Mouse (Mus musculus): ENCODE measurements around the gene Fam124a. TPM values are rescaled to one million over a fixed set of nuclear protein-coding genes. Genes with fewer than 3 reads are reported as not detected.

Gene Fam124a
- polyA plus RNA-seq, 1 experiment from 2014 or later, result 55.3 TPM

DNA sequence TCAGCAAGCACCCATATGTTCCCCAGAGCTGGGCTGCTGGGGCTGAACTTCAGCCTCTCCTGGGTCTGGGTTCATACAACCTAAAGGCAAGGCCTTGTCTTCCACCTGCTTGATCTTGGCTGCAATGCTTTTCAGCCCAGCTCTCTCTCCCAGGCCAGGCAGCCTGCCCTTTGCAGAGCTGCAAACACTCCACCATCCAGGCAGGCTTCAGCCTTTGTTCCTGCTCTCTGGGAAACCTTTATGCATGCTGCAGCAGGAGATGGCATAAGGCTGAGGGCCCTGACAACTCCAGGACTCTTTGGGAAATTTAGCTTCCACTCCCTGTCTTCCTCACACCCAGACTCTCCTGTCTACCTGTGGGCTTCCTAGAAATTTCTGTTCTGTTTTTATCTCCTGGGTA lies 29.1 kb downstream of the Fam124a start:
- H3K27me3 ChIP-seq (ENCODE audit: control insufficient read depth, insufficient read depth, low read depth, low read length), result no peaks in the 10 kb centered on the region
- H3K9me3 ChIP-seq (replicated peaks; ENCODE audit: control insufficient read depth, low read length, poor library complexity, severe bottlenecking), result no peaks in the 10 kb centered on the region
- H3K27ac ChIP-seq (ENCODE audit: low read length), result peak overlapping the region; percentile 69
- no peak for ATAC-seq
- H3K36me3 ChIP-seq (ENCODE audit: control insufficient read depth, insufficient read depth, low read length), result peaks cover 3% of the 10 kb centered on the region
- no peak overlapping the region for H3K9ac ChIP-seq (ENCODE audit: low read depth, low read length)
- H3K4me2 ChIP-seq (ENCODE audit: low read length), result no peak overlapping the region
- no peak overlapping the region for H3K4me3 ChIP-seq (ENCODE audit: low read depth, low read length)
- H3K4me1 ChIP-seq (ENCODE audit: control insufficient read depth, insufficient read depth, low read length), result peaks cover 30% of the 10 kb centered on the region

DNA sequence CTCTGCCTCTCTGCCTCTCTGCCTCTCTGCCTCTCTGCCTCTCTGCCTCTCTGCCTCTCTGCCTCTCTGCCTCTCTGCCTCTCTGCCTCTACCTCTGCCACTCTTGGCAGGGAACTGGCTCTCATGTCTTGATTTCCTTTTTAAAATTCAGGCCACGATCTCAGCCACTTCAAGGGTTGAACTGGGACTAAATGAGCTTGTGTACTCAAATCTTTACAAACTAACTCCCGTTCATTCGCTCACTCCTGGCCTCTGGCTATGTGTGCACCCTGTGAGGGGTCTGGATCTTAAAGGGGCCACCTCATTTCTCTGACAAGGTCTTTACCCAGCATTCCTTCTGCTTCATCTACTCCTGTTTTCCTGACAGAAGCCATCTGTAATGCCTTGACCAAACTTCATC lies 29.8 kb downstream of the Fam124a start:
- H3K9me3 ChIP-seq (replicated peaks; ENCODE audit: control insufficient read depth, low read length, poor library complexity, severe bottlenecking), result no peaks in the 10 kb centered on the region
- H3K4me1 ChIP-seq (ENCODE audit: control insufficient read depth, insufficient read depth, low read length), result peaks cover 30% of the 10 kb centered on the region
- H3K27ac ChIP-seq (ENCODE audit: low read length), result peak overlapping the region; percentile 69
- H3K9ac ChIP-seq (ENCODE audit: low read depth, low read length), result no peak overlapping the region
- no peak overlapping the region for H3K4me2 ChIP-seq (ENCODE audit: low read length)
- H3K36me3 ChIP-seq (ENCODE audit: control insufficient read depth, insufficient read depth, low read length), result peaks cover 3% of the 10 kb centered on the region
- H3K4me3 ChIP-seq (ENCODE audit: low read depth, low read length), result no peak overlapping the region
- 14% methylated on average over 3 of the region's 3 CpGs for WGBS
- peak; percentile 62 for ATAC-seq
- H3K27me3 ChIP-seq (ENCODE audit: control insufficient read depth, insufficient read depth, low read depth, low read length), result no peaks in the 10 kb centered on the region

DNA sequence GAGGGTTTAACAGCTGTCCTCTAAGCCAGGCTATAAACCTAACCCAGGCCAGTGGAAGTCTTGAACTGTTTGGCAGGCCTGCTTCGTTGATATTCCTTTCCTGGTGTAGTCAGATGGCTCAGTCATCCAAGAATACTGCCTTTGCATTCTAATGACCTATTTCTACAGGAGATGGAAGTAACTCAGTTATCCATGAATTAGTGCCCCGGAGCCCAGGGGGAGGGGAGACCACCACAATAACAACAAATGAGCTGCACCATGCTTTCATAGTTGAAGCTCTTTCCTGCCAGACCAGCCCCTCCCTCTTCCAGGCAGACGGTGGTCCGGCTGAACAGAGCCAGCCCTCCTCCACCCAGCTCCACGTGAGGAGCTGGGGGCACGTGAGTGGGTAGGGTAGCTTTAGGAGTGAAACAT lies 44.6 kb downstream of the Fam124a start:
- Histone ChIP-seq H3K9ac (ENCODE audit: low read depth, low read length) (no peak overlapping the region), H3K4me1 (ENCODE audit: control insufficient read depth, insufficient read depth, low read length) (no peaks in the 10 kb centered on the region), H3K9me3 (replicated peaks; ENCODE audit: control insufficient read depth, low read length, poor library complexity, severe bottlenecking) (no peaks in the 10 kb centered on the region), H3K27ac (ENCODE audit: low read length) (no peak overlapping the region), H3K4me3 (ENCODE audit: low read depth, low read length) (no peak overlapping the region), H3K4me2 (ENCODE audit: low read length) (no peak overlapping the region), H3K27me3 (ENCODE audit: control insufficient read depth, insufficient read depth, low read depth, low read length) (no peaks in the 10 kb centered on the region), H3K36me3 (ENCODE audit: control insufficient read depth, insufficient read depth, low read length) (0 out of 2 replicates have a peak, but pooled peaks cover 2% of the 10 kb centered on the region)
- WGBS, result 26% methylated on average over 6 of the region's 6 CpGs
- ATAC-seq, result no peak

DNA sequence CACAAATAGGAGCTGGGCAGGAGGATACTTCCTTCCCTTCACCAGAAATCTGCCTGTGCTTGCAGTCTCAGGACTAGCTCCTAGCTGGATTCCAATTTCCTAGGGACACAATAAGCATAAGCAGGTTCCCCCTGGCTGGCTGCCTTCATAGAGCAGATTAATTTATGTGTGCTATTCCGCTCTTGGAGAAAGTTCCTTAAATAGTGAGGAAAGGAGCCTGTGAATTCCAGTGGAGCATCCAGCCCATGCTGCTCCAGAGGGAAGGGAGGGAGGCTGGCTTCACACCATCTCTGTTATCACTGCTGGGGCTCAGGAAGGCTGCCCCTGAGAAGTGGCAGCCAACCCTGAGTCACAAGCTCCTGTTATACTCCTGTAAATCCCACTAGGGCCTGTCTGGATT lies 46.7 kb downstream of the Fam124a start:
- H3K4me3 ChIP-seq (ENCODE audit: low read depth, low read length), result no peak overlapping the region
- H3K9me3 ChIP-seq (replicated peaks; ENCODE audit: control insufficient read depth, low read length, poor library complexity, severe bottlenecking), result no peaks in the 10 kb centered on the region
- H3K36me3 ChIP-seq (ENCODE audit: control insufficient read depth, insufficient read depth, low read length), result peaks cover 11% of the 10 kb centered on the region
- no peak for ATAC-seq
- no peaks in the 10 kb centered on the region for H3K4me1 ChIP-seq (ENCODE audit: control insufficient read depth, insufficient read depth, low read length)
- no peak overlapping the region for H3K27ac ChIP-seq (ENCODE audit: low read length)
- H3K4me2 ChIP-seq (ENCODE audit: low read length), result no peak overlapping the region
- WGBS, result 60% methylated on average over 1 of the region's 1 CpGs
- no peak overlapping the region for H3K9ac ChIP-seq (ENCODE audit: low read depth, low read length)
- H3K27me3 ChIP-seq (ENCODE audit: control insufficient read depth, insufficient read depth, low read depth, low read length), result no peaks in the 10 kb centered on the region

DNA sequence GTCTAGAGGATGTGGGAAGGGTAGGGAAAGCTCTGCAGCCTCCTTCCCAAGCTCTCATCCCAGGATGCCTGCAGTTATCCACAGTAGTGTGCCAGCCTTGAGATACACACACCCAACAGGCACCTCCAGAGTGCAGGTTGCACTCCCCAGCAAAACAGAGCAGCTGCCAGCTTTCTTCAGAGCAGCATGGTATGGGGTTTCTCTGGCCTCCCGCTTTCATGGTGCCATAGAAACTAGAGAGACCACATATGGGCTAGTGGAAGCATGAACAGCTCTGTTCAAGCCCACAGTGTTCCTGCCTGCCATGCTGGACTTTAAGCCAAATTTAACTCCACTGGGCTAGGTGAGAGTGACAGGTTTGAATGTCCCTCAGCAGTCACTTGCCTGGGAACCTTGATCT lies 47.3 kb downstream of the Fam124a start:
- Histone ChIP-seq H3K36me3 (ENCODE audit: control insufficient read depth, insufficient read depth, low read length) (peaks cover 13% of the 10 kb centered on the region), H3K4me2 (ENCODE audit: low read length) (no peak overlapping the region), H3K9me3 (replicated peaks; ENCODE audit: control insufficient read depth, low read length, poor library complexity, severe bottlenecking) (no peaks in the 10 kb centered on the region), H3K9ac (ENCODE audit: low read depth, low read length) (no peak overlapping the region), H3K4me3 (ENCODE audit: low read depth, low read length) (no peak overlapping the region), H3K4me1 (ENCODE audit: control insufficient read depth, insufficient read depth, low read length) (no peaks in the 10 kb centered on the region), H3K27me3 (ENCODE audit: control insufficient read depth, insufficient read depth, low read depth, low read length) (no peaks in the 10 kb centered on the region), H3K27ac (ENCODE audit: low read length) (no peak overlapping the region)
- WGBS, result 85% methylated on average over 1 of the region's 1 CpGs
- no peak for ATAC-seq

DNA sequence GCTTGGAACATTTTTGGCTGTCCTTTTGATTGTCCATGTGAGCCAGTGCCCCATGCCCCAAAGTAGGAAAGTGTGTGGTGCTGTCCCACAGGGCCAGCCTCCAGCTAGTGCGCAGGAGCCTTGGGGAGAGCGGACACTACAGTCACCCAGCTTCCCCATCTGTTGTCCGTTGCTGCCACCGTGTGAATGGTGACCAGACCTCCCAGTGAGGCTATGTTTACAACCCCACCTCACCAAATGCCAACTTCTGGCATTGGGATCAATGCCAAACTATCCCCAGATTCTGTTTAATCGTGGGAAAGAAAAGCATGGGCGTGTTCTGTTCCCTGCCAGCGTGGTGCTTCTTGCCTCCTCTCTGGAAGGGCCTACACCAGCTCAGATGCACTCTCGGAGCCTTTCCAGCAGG lies 52.3 kb downstream of the Fam124a start:
- WGBS, result 67% methylated on average over 8 of the region's 8 CpGs
- no peak overlapping the region for H3K9ac ChIP-seq (ENCODE audit: low read depth, low read length)
- H3K4me1 ChIP-seq (ENCODE audit: control insufficient read depth, insufficient read depth, low read length), result no peaks in the 10 kb centered on the region
- peak; percentile 62; the same call in 1 of the 2 replicates for ATAC-seq
- no peaks in the 10 kb centered on the region for H3K27me3 ChIP-seq (ENCODE audit: control insufficient read depth, insufficient read depth, low read depth, low read length)
- peaks cover 10% of the 10 kb centered on the region for H3K36me3 ChIP-seq (ENCODE audit: control insufficient read depth, insufficient read depth, low read length)
- no peaks in the 10 kb centered on the region for H3K9me3 ChIP-seq (replicated peaks; ENCODE audit: control insufficient read depth, low read length, poor library complexity, severe bottlenecking)
- H3K4me2 ChIP-seq (ENCODE audit: low read length), result no peak overlapping the region
- H3K4me3 ChIP-seq (ENCODE audit: low read depth, low read length), result no peak overlapping the region
- no peak overlapping the region for H3K27ac ChIP-seq (ENCODE audit: low read length)

DNA sequence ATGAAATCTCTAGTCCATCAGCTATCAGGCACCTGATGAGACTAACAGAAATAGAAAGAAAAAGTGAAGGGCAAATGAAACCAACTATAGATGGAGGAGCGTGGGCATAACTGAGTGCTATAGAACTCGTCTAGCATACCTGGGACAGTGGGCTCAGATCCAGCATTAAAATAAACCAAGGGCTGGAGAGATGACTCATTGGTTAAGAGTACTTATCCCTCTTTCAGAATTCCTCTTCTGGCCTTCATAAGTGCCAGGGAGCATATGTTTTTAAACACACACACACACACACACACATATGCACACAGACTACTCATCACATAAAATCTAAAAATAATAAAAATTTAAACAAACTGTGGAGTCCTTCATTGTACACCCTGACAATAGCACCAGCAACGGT lies 54.4 kb downstream of the Fam124a start:
- Histone ChIP-seq H3K4me3 (ENCODE audit: low read depth, low read length) (no peak overlapping the region), H3K36me3 (ENCODE audit: control insufficient read depth, insufficient read depth, low read length) (peaks cover 10% of the 10 kb centered on the region), H3K27ac (ENCODE audit: low read length) (no peak overlapping the region), H3K9ac (ENCODE audit: low read depth, low read length) (no peak overlapping the region), H3K4me2 (ENCODE audit: low read length) (no peak overlapping the region), H3K4me1 (ENCODE audit: control insufficient read depth, insufficient read depth, low read length) (no peaks in the 10 kb centered on the region), H3K9me3 (replicated peaks; ENCODE audit: control insufficient read depth, low read length, poor library complexity, severe bottlenecking) (no peaks in the 10 kb centered on the region), H3K27me3 (ENCODE audit: control insufficient read depth, insufficient read depth, low read depth, low read length) (no peaks in the 10 kb centered on the region)
- ATAC-seq, result no peak
- WGBS, result 82% methylated on average over 3 of the region's 3 CpGs

DNA sequence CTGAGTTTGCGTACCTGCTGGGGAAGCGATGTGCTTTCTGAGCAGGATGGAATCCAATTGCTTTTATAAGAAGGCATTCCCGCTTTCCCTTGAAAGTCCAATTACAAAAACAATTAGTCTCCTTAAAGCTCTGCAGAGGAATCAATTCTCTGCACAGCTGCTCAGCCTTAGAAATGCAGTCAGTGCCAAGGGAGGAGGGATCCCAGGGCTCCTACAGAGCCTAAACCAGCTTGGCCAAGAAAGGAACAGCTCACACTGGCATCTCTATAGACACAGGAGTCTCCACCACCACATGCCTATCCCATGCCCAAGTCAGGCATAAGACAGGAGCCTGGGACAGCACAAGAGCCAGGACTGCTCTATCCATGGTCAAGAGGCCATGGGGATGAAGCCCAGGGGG lies 66.9 kb downstream of the Fam124a start:
- H3K4me3 ChIP-seq (ENCODE audit: low read depth, low read length), result no peak overlapping the region
- H3K4me1 ChIP-seq (ENCODE audit: control insufficient read depth, insufficient read depth, low read length), result no peaks in the 10 kb centered on the region
- H3K9me3 ChIP-seq (replicated peaks; ENCODE audit: control insufficient read depth, low read length, poor library complexity, severe bottlenecking), result no peaks in the 10 kb centered on the region
- no peak overlapping the region for H3K9ac ChIP-seq (ENCODE audit: low read depth, low read length)
- H3K27me3 ChIP-seq (ENCODE audit: control insufficient read depth, insufficient read depth, low read depth, low read length), result no peaks in the 10 kb centered on the region
- no peak for ATAC-seq
- H3K27ac ChIP-seq (ENCODE audit: low read length), result no peak overlapping the region
- no peaks in the 10 kb centered on the region for H3K36me3 ChIP-seq (ENCODE audit: control insufficient read depth, insufficient read depth, low read length)
- WGBS, result 43% methylated on average over 3 of the region's 3 CpGs
- H3K4me2 ChIP-seq (ENCODE audit: low read length), result no peak overlapping the region

DNA sequence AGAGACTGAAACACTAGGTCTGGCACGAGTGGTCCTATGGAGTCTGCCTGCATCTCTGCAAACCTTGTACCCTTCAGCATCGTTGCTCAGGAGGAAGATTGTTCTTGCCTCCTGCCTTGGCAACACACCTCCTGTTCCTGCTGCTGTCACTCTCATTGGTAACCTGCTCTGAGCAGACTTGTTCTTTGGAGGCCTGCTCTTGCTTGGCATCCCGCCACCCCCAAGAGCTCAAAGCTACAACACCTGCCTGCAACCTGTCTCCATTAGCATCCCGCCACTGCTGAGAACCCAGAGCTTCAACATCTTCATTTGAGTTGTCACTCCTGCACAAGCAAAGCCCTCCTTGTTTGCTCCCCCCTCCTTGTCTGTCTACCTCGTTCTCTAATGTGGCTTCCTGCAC lies 72.4 kb downstream of the Fam124a start:
- Histone ChIP-seq H3K27ac (ENCODE audit: low read length) (no peak overlapping the region), H3K4me3 (ENCODE audit: low read depth, low read length) (no peak overlapping the region), H3K9ac (ENCODE audit: low read depth, low read length) (no peak overlapping the region), H3K27me3 (ENCODE audit: control insufficient read depth, insufficient read depth, low read depth, low read length) (no peaks in the 10 kb centered on the region), H3K4me2 (ENCODE audit: low read length) (no peak overlapping the region), H3K36me3 (ENCODE audit: control insufficient read depth, insufficient read depth, low read length) (no peaks in the 10 kb centered on the region), H3K4me1 (ENCODE audit: control insufficient read depth, insufficient read depth, low read length) (no peaks in the 10 kb centered on the region), H3K9me3 (replicated peaks; ENCODE audit: control insufficient read depth, low read length, poor library complexity, severe bottlenecking) (no peaks in the 10 kb centered on the region)
- 86% methylated on average over 5 of the region's 5 CpGs for WGBS
- ATAC-seq, result no peak
